Mouse (Mus musculus) splenic B cell, adult 2 months (primary cell): ENCODE data around the gene Hist1h2bf.
"Not testable (repeated sequence)": the region's sequence is repeated elsewhere in the genome, so short reads cannot be mapped to it uniquely, and the experiment has no call there.

Experiments
- DNase-seq: peaks from one replicate; pipeline ENCODE4 v3.0.0-alpha.2; 2011; ENCODE audit warnings: low read depth, low spot score
- H3K27me3 ChIP-seq: 2 replicates; pipeline ENCODE4 v1.6.1; 2012; ENCODE audit warnings: mild to moderate bottlenecking, low read length, moderate library complexity, mixed read lengths; ENCODE audit not compliant: control insufficient read depth, poor library complexity, insufficient read depth, severe bottlenecking
- H3K36me3 ChIP-seq: 2 replicates; pipeline ENCODE4 v1.6.1; 2012; ENCODE audit warnings: mild to moderate bottlenecking, low read length, moderate library complexity, mixed read lengths; ENCODE audit not compliant: control insufficient read depth, poor library complexity, insufficient read depth, severe bottlenecking

The Hist1h2bf gene

DNA sequence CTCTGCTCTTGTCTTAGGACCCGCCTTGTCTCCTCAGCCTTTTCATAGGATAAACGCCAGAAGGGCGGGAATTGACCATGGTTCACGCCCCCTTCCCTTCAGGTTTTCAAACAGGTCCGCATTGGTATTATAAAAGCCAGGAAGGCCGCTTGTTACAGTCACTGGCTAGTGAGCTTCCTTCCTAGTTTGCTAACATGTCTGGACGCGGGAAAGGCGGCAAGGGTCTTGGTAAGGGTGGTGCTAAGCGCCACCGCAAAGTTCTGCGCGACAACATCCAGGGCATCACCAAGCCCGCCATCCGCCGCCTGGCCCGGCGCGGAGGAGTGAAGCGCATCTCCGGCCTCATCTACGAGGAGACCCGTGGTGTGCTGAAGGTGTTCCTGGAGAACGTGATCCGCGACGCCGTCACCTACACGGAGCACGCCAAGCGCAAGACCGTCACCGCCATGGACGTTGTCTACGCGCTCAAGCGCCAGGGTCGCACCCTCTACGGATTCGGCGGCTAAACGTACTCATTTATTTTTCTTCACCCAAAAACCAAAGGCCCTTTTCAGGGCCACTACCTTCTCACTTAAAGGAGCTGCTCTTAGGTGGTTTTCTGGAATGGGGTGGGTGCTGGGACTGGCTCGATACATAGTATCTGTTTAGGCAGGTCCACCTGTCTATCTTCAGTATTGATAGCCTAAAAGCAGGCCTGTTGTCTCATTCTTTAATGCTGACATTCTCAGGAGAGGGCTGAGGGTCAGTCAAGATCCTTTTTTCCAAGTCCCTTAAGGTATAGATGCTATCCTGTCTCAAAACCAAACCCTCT lies 7.6 kb upstream of the Hist1h2bf start, which contains the start of gene Hist1h4d:
Hist1h4d (plus strand) TSS at position 191 of the 811 bp plus-strand sequence.
- DNase-seq, result peak; percentile 97
- H3K27me3 ChIP-seq, result no peaks in the 10 kb centered on the region

DNA sequence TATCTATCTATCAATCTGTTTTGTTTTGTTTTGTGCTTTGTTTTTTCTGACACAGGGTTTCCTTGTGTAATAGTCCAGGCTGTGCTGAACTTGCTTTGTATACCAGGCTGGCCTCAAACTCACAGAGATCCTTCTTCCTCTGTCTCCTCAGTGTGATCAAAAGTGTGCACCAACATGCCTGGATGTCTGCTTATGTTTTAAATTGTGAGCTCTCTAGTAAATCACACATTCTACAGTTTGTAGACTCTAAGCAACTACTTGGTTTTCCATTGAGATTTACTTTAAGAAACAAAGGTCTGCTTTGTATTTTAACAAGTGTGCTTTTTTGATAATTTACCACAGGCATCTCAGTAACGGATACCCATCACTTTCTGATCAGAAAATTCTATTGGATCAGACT lies 3.8 kb upstream of the Hist1h2bf start:
- Histone ChIP-seq H3K27me3 (no peaks in the 10 kb centered on the region), H3K36me3 (no peaks in the 10 kb centered on the region)

More for the DNA sequence above, 7.6 kb upstream of the Hist1h2bf start, which contains the start of gene Hist1h4d:
- no peaks in the 10 kb centered on the region for H3K36me3 ChIP-seq

DNA sequence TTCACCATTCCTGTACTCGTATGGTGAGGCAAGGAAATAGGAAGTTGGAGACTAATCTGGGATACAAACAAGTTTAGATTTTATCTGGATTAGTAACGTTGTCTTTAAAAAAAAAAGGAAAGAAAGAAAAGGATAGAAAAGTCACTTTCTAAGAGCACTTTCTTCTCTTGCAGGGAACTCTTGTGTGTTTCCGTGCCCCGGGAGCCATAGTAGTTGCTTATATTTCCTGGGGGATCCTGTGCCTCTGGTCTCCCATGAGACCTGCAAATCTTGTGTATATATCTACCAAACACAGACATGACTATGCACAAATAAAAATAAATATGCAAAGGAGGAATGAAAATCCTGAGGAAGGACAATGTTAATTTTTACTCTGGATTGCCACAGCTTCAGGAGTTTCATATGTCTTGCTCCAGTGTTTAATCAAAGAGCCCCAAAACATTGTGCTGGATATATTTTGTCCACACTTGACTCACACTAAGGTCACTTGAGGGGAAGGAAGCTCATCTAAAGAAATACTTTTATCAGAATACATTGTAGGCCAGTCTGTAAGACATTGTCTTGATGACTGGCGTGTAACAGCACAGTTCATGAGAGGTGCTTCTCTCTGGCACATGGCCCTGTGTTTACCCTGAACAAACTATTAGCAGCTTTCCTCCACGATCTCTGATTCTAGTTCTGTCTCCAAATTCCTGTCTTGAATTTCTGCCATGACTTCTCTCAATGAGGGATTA lies 3.1 kb upstream of the Hist1h2bf start:
- Histone ChIP-seq H3K36me3 (no peaks in the 10 kb centered on the region), H3K27me3 (no peaks in the 10 kb centered on the region)
- no peak for DNase-seq

More for the DNA sequence above, 3.8 kb upstream of the Hist1h2bf start:
- DNase-seq, result no peak

DNA sequence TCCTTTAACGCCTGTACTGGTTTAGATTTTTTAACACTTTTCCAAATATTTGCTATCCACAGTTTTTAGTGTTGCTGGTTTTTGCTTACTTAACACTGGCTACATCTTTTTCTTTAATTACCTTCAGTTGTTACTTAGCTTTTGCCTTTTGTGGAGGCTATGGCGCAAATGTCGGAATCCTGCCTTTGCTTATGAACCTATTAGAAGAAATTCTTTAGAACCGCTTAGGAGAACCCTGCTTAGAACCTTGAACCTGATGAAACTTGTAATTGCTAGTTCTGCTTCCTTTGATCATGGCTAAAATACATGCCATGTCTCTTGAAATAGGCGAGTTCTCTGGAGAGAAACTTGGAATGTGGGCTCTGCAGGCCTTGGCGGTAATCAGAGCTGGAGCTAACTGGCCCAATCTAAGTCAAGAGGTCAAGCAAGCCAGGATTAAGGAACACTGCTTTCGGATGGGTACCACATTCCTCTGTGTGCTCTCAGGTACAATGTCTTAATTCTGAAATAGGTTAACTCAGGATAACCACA lies 2.4 kb upstream of the Hist1h2bf start:
- DNase-seq, result no peak
- no peaks in the 10 kb centered on the region for H3K27me3 ChIP-seq

DNA sequence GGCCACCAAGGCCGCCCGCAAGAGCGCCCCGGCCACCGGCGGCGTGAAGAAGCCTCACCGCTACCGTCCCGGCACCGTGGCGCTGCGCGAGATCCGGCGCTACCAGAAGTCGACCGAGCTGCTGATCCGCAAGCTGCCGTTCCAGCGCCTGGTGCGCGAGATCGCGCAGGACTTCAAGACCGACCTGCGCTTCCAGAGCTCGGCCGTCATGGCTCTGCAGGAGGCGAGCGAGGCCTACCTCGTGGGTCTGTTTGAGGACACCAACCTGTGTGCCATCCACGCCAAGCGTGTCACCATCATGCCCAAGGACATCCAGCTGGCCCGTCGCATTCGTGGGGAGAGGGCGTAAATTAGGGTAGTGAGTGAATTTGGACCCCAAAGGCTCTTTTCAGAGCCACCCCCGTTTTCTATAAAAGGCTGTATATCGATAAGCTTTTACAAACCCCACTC lies 1.9 kb upstream of the Hist1h2bf start:
- H3K27me3 ChIP-seq, H3K36me3 ChIP-seq: not testable (repeated sequence)
- peak; percentile 18 for DNase-seq

More for the DNA sequence above, 2.4 kb upstream of the Hist1h2bf start:
- H3K36me3 ChIP-seq, result no peaks in the 10 kb centered on the region

DNA sequence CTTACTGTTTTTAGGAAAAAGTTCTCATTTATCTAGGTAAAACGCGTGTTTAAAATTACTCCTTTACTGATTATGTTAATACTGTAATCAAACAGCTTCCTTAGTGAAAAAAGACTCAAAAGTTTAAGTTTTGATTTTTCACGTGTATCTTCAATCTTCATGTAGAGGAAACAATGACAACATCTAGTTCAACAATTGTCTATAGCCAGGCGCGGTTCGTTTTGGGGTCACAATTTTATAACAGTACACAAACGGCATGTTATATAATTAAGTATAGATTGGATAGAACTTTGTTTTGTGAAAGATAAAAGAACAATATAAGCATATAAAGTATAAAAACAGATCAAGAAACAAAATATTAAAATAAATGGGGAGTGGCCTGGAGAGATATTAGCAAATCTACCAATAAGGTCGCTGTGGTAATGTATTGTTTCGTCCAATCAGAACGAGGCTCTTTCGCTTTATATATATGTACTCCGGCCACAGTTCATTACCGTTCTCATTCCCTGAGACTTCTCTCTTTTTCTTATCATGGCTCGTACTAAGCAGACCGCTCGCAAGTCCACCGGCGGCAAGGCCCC lies 1.4 kb upstream of the Hist1h2bf start, which contains the start of gene Hist1h3d:
Hist1h3d (plus strand) TSS at position 493 of the 581 bp plus-strand sequence.
- Histone ChIP-seq H3K36me3 (no peaks in the 10 kb centered on the region), H3K27me3 (no peaks in the 10 kb centered on the region)
- peak; percentile 92 for DNase-seq

DNA sequence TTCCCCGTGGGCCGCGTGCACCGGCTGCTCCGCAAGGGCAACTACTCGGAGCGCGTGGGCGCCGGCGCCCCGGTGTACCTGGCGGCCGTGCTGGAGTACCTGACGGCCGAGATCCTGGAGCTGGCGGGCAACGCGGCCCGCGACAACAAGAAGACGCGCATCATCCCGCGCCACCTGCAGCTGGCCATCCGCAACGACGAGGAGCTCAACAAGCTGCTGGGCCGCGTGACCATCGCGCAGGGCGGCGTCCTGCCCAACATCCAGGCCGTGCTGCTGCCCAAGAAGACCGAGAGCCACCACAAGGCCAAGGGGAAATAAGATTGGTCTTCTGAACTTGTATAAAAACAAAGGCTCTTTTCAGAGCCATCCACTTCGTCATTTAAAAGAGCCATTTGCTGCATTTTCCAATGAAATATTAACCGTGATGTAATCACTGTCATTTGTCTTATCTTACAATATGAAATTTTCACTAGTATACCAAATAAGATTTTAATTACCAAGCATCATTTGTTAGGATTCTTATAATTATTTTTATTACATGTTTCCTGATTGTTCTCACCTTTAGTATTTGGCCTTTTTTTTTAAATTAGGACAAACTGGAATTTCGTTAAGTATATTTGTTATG lies 662 bp upstream of the Hist1h2bf start:
- peak; percentile 50 for DNase-seq
- H3K36me3 ChIP-seq, result not testable (repeated sequence)

DNA sequence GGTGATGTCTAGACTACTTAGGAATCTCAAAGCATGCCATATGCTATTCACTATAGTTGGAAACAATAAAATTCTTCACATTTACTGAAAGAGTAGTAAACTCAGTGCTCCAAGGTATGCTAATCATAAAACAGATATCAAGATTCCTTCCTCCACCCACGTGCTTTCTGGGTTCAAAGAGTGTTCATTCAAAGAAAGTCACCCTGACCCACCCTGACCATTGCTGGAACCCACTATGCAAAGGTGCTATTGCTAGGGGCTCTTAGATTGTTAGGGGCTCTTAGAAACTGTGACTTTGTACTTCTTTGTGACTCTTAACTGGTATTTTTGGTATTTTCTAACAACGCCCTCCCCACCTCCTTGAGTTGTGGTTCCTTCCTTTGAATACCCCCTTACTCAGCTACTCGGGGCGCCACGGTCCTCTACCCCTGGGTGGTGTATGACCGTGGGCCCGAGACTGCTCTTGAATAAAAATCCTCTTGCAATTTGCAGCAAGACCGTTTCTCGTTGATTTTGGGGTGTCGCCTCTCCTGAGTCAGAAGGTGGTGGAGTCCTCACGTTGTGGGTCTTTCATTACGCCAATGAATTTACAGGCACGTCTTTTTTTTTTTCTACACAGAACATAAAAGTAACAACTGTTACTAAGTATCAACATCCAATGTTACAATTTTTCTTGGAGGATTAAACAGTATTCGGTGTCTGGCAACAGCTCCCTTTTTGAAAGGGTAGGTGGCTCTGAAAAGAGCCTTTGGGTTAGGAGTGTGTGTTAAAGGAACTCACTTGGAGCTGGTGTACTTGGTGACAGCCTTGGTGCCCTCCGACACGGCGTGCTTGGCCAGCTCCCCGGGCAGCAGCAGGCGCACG lies 730 bp downstream of the Hist1h2bf start:
- H3K36me3 ChIP-seq, H3K27me3 ChIP-seq: not testable (repeated sequence)
- DNase-seq, result peak; percentile 30

More for the DNA sequence above, 662 bp upstream of the Hist1h2bf start:
- H3K27me3 ChIP-seq, result not testable (repeated sequence)

DNA sequence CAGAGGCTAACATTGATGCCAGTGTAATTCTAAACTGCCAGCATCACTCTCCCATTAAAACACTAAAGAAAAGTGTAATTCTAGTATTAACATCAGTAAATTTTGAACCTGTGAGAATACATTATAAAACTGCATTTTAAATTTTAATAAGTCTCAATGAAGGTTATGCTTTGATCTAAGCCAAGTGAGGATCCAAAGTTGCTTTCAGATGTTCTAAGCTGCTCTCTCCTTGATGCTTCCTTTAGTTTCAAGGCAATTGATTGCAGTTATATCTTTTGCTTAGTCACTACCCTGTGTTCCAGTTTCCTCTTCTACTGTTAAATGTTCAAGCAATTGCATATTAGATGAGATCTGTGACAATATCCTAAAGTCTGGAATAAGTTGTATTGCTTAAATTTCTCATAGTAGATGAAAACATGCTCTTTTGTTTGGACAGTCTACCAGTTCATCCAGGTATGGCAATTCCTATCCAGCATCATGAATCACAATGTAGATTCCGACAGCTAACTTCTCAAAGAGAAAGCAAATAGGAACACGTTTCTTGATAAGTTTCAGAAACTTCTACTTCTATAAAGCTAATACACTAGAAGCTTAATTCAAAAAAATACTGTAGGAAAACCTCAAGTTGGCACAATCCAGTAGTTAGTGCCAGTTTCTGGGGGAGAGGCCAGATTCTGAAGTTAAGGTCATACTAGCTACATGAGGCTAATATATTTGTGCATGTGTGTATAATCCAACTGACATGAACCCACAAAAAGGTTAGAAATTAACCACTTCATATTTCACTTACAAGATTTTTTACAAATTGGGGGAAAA lies 1.6 kb downstream of the Hist1h2bf start:
- DNase-seq, result peak; percentile 13
- Histone ChIP-seq H3K36me3 (no peaks in the 10 kb centered on the region), H3K27me3 (no peaks in the 10 kb centered on the region)

DNA sequence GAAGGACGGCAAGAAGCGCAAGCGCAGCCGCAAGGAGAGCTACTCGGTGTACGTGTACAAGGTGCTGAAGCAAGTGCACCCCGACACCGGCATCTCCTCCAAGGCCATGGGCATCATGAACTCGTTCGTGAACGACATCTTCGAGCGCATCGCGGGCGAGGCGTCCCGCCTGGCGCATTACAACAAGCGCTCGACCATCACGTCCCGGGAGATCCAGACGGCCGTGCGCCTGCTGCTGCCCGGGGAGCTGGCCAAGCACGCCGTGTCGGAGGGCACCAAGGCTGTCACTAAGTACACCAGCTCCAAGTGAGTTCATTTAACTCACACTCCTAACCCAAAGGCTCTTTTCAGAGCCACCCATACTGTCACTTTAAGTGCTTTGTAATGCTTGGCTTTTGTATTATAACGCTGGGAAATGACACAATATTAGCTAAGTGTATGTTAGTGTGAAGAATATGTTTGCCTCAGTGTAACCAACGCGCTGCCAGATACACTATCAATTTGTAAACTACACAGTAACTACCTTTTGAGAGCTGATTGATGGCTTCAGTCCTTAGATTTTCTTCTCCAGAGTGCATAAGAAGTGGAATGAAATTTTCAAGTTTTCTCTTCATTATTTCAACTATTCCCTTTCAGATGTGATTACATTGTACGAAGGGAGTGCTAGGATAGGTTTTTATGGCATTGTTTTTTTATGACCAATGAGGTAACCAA lies 2.3 kb downstream of the Hist1h2bf start:
- not testable (repeated sequence) for H3K36me3 ChIP-seq, H3K27me3 ChIP-seq
- peak; percentile 38 for DNase-seq

DNA sequence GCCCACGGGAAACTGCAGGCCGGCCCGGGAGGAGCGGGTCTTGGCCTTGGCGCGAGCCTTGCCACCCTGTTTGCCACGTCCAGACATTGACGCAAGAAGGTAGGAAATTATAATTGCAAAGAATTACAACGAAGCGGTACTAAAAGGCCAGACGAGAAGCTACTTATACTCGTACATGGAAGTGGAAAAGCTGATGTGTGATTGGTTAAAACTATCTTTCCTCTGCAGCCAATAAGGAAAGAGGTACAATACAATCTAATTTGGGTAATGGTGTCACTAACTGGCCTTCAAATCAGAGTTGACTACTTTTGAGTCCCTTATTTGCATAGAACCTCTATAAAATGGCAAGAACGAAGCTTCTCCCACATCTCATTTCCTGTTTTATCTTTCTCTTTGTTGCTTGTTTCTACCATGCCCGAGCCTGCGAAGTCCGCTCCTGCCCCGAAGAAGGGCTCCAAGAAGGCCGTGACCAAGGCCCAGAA lies 2.9 kb downstream of the Hist1h2bf start, which contains the start of the genes Hist1h2ae and Hist1h2bg:
Hist1h2ae (minus strand) TSS at position 199 of the 482 bp plus-strand sequence.
Hist1h2bg (plus strand) TSS at position 375 of the 482 bp plus-strand sequence.
- no peaks in the 10 kb centered on the region for H3K36me3 ChIP-seq
- peak; percentile 95 for DNase-seq
- H3K27me3 ChIP-seq, result no peaks in the 10 kb centered on the region

DNA sequence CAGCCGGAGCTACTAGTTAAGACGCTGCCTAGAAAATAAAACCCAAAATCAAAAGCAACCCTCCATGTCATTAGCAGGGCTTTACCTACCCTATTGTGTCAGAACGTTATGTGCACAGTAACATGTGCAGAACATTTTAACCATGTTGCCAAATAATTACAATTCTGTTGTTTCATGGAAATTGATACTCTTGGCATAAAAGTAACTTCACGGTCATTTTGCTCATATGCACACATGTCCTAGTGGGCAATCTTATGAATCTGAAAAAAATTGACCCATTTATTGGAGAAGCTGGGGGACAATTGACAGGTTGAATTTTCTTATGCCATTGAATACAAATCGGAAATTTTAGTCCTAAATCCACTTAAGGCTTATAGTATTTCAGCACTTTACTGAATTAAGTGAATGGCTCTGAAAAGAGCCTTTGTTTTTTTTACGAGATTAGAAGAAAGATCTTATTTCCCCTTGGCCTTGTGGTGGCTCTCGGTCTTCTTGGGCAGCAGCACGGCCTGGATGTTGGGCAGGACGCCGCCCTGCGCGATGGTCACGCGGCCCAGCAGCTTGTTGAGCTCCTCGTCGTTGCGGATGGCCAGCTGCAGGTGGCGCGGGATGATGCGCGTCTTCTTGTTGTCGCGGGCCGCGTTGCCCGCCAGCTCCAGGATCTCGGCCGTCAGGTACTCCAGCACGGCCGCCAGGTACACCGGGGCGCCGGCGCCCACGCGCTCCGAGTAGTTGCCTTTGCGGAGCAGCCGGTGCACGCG lies 3.6 kb downstream of the Hist1h2bf start:
- H3K36me3 ChIP-seq, H3K27me3 ChIP-seq: not testable (repeated sequence)
- DNase-seq, result peak; percentile 29
